Mouse (Mus musculus) heart, adult 2 months (tissue): ENCODE results near the gene Ptprm. TPM values are rescaled to one million over a fixed set of nuclear protein-coding genes. Genes with fewer than 3 reads are reported as not detected.

ENCODE experiments used
- DNase-seq, 2 experiments: peaks; one replicate each; pipeline ENCODE4 v3.0.0; 2021
- H3K27ac ChIP-seq: fragments of 200-600 bp; 2 replicates; pipeline ENCODE4 v1.8.1; 2022
- H3K27me3 ChIP-seq: fragments of 200-500 bp; 2 replicates; pipeline ENCODE4 v1.6.1; 2012; ENCODE audit warnings: mild to moderate bottlenecking, low read length, inconsistent platforms, mixed read lengths; ENCODE audit not compliant: control insufficient read depth, insufficient read depth
- H3K36me3 ChIP-seq: fragments of 200-500 bp; 2 replicates; pipeline ENCODE4 v1.6.1; 2012; ENCODE audit warnings: low read length, inconsistent platforms; ENCODE audit not compliant: control insufficient read depth, insufficient read depth
- H3K4me1 ChIP-seq: fragments of 200-500 bp; 2 replicates; pipeline ENCODE4 v1.6.1; 2011; ENCODE audit warnings: low read length; ENCODE audit not compliant: control insufficient read depth, insufficient read depth
- H3K4me3 ChIP-seq: fragments of 200-600 bp; 2 replicates; pipeline ENCODE4 v1.8.1; 2022
- H3K79me2 ChIP-seq: fragments of 200-500 bp; replicated peaks from 2 replicates; pipeline ENCODE4 v1.6.1; 2012; ENCODE audit warnings: mild to moderate bottlenecking, inconsistent platforms, low read length, moderate library complexity, mixed read lengths; ENCODE audit not compliant: control insufficient read depth, insufficient read depth
- H3K9ac ChIP-seq: fragments of 200-500 bp; 2 replicates; pipeline ENCODE4 v1.6.1; 2012; ENCODE audit warnings: low read depth, mild to moderate bottlenecking, control low read depth, inconsistent platforms, low read length, mixed read lengths
- CTCF ChIP-seq: fragments of 200-600 bp; IDR thresholded peaks from 2 replicates; pipeline ENCODE4 v1.8.1; 2022; ENCODE audit warnings: antibody characterized with exemption, mild to moderate bottlenecking, moderate library complexity
- EP300 ChIP-seq: fragments of 200-500 bp; IDR thresholded peaks from 2 replicates; pipeline ENCODE4 v1.6.1; 2011; ENCODE audit warnings: low read depth, low read length, control low read depth; ENCODE audit not compliant: insufficient read depth
- POLR2A ChIP-seq: fragments of 200-500 bp; IDR thresholded peaks from 2 replicates; pipeline ENCODE4 v1.6.1; 2011; ENCODE audit warnings: mild to moderate bottlenecking, low read depth, low read length, control low read depth; ENCODE audit not compliant: insufficient read depth
- WGBS: fragments of 180-500 bp; shearing (Covaris S2); methylation state at CpG from one replicate; pipeline ENCODE4 v1.1.7; 2018; 5-methylcytosine and 5-hydroxymethylcytosine counted together
- intact Hi-C: fragments of 180-260 bp; cut with DNase I; formaldehyde crosslinking; loops from one replicate; pipeline ENCODE4 v1.15.1; 2025
- polyA plus RNA-seq: library from polyadenylated mRNA; depleted of rRNA; stranded (reverse); fragments of >200 nt; gene quantifications from 2 replicates; pipeline ENCODE4 v1.2.3, GENCODE M21; 2012
- total RNA-seq, 2 experiments: library from RNA; stranded (reverse); gene quantifications; 2 replicates each; pipeline ENCODE4 v1.2.3; 2021

Gene Ptprm
- total and polyA plus RNA-seq, 3 experiments, result 34.6 to 88.5 (median 78.9) TPM

DNA sequence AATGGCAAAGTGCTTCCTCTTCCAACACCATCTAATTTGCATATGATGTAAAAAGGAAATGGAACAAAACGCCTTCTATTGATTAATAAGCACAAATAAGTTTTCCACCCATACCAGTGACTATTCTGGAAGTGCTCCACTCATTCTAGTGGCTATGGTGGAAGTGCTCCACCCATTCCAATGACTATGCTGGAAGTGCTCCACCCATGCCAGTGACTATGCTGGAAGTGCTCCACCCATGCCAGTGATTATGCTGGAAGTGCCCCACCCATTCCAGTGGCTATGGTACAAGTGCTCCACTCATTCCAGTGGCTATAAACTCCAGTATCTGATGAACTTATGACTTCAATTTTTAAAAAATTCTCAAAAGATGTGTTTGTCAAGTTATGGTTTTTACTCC is 91.2 kb downstream of the Ptprm start:
- intact Hi-C loops, result no loop called here
- WGBS, result 46% methylated on average over 1 of the region's 1 CpGs

DNA sequence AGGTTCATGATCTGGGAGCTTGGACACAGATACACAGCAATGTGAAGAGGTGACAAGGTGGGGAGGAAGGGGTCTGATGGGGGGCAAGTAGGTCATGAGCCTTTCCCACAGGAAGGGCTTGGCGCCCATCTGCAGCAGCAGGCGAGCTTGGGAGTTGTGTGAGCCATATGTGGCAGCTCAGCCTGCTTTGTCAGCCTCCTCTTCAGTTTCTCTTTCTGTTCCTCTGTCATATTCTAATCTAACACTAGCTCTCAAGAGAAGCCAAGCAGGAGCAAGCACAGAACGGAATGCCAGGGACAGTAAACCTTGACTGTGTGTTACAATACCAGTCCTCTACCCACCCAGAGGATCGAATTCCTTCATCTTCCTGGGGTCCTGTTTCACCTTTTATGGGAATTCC is 94.2 kb downstream of the Ptprm start:
- Histone ChIP-seq H3K4me1 (peaks cover 8% of the 10 kb centered on the region), H3K27me3 (no peaks in the 10 kb centered on the region), H3K79me2 (peaks cover 15% of the 10 kb centered on the region), H3K9ac (no peak overlapping the region), H3K36me3 (peaks cover 5% of the 10 kb centered on the region; the same call in 1 of the 2 replicates), H3K4me3 (no peak overlapping the region), H3K27ac (no peak overlapping the region)
- intact Hi-C loops, result no loop called here
- TF ChIP-seq CTCF, result no peak
- TF ChIP-seq EP300, result no peak
- no peak for TF ChIP-seq POLR2A
- DNase-seq, result no peak
- WGBS, result 62% methylated on average over 4 of the region's 4 CpGs

More for the DNA sequence above, 91.2 kb downstream of the Ptprm start:
- DNase-seq, result no peak
- H3K9ac ChIP-seq, result no peak overlapping the region
- H3K4me3 ChIP-seq, result no peak overlapping the region
- peaks cover 13% of the 10 kb centered on the region; the same call in 1 of the 2 replicates for H3K4me1 ChIP-seq
- peaks cover 7% of the 10 kb centered on the region; the same call in 1 of the 2 replicates for H3K36me3 ChIP-seq
- peaks cover 8% of the 10 kb centered on the region for H3K79me2 ChIP-seq
- no peaks in the 10 kb centered on the region for H3K27me3 ChIP-seq
- no peak for TF ChIP-seq CTCF
- 0 out of 2 replicates have a peak, but pooled peaks have one; percentile 10 for TF ChIP-seq EP300
- TF ChIP-seq POLR2A, result no peak
- peak overlapping the region; percentile 24; the same call in 1 of the 2 replicates for H3K27ac ChIP-seq

- Histone ChIP-seq H3K27me3 (no peaks in the 10 kb centered on the region), H3K36me3 (peaks cover 8% of the 10 kb centered on the region), H3K9ac (no peak overlapping the region), H3K79me2 (peaks cover 16% of the 10 kb centered on the region), H3K4me3 (no peak overlapping the region), H3K4me1 (peaks cover 8% of the 10 kb centered on the region), H3K27ac (no peak overlapping the region)
- intact Hi-C loops, result no loop called here
- DNase-seq, result no peak
- 68% methylated on average over 5 of the region's 5 CpGs for WGBS
- TF ChIP-seq EP300 (no peak), POLR2A (no peak), CTCF (no peak)
Observed at GRCm38 (mm10) chr17:67257780-67258179, 96.5 kb downstream of the Ptprm start.

- intact Hi-C loops, result no loop called here
- TF ChIP-seq CTCF, result no peak
- TF ChIP-seq EP300, result no peak
- no peak for TF ChIP-seq POLR2A
- Histone ChIP-seq H3K36me3 (peaks cover 3% of the 10 kb centered on the region), H3K27ac (no peak overlapping the region), H3K9ac (no peak overlapping the region), H3K79me2 (peaks cover 15% of the 10 kb centered on the region), H3K4me3 (no peak overlapping the region), H3K4me1 (peaks cover 4% of the 10 kb centered on the region), H3K27me3 (no peaks in the 10 kb centered on the region)
- no peak for DNase-seq
- WGBS, result 82% methylated on average over 6 of the region's 6 CpGs
Observed at GRCm38 (mm10) chr17:67256171-67256570, 98.1 kb downstream of the Ptprm start.

GRCm38 (mm10) chr17:67253445-67253844 is 100.8 kb downstream of the Ptprm start:
- H3K4me1 ChIP-seq, result peaks cover 4% of the 10 kb centered on the region
- H3K36me3 ChIP-seq, result peaks cover 4% of the 10 kb centered on the region
- 40% methylated on average over 4 of the region's 4 CpGs for WGBS
- DNase-seq, result no peak
- no peak overlapping the region for H3K9ac ChIP-seq
- H3K79me2 ChIP-seq, result peaks cover 19% of the 10 kb centered on the region
- H3K27ac ChIP-seq, result no peak overlapping the region
- no peak for TF ChIP-seq CTCF
- no peak for TF ChIP-seq EP300
- TF ChIP-seq POLR2A, result no peak
- intact Hi-C loops, result no loop called here
- H3K4me3 ChIP-seq, result no peak overlapping the region
- no peaks in the 10 kb centered on the region for H3K27me3 ChIP-seq

GRCm38 (mm10) chr17:67252992-67253391 is 101.3 kb downstream of the Ptprm start:
- intact Hi-C loops, result no loop called here
- Histone ChIP-seq H3K4me1 (peaks cover 6% of the 10 kb centered on the region), H3K4me3 (no peak overlapping the region), H3K9ac (no peak overlapping the region), H3K36me3 (peaks cover 4% of the 10 kb centered on the region), H3K27ac (no peak overlapping the region), H3K27me3 (no peaks in the 10 kb centered on the region), H3K79me2 (peaks cover 19% of the 10 kb centered on the region)
- 75% methylated on average over 6 of the region's 6 CpGs for WGBS
- TF ChIP-seq POLR2A (no peak), CTCF (no peak), EP300 (no peak)
- no peak for DNase-seq
